Mouse (Mus musculus): Measurements from ENCODE around the gene Msi2. TPM values are rescaled to one million over a fixed set of nuclear protein-coding genes. Genes with fewer than 3 reads are reported as not detected.

Msi2 gene
- total RNA-seq, 2 experiments from 2014 or later, result 192 TPM

GRCm38 (mm10) chr11:88363481-88363880, 354.8 kb downstream of the Msi2 start:
- intact Hi-C loops (cut with DNase I), result no loop called here
- DNase-seq, result no peak

GRCm38 (mm10) chr11:88359736-88360135, 358.6 kb downstream of the Msi2 start:
- DNase-seq, result no peak
- intact Hi-C loops (cut with DNase I), result no loop called here

- no peak for DNase-seq
- intact Hi-C loops (cut with DNase I), result no loop called here
These were observed 361.0 kb downstream of the Msi2 start for GRCm38 (mm10) chr11:88357325-88357724.

GRCm38 (mm10) chr11:88356598-88357290, 361.6 kb downstream of the Msi2 start:
- peak; percentile 33 to 36 for DNase-seq
- intact Hi-C loops (cut with DNase I), result no loop called here

- peak; percentile 36 to 55 for DNase-seq
- intact Hi-C loops (cut with DNase I), result no loop called here
These were observed 362.3 kb downstream of the Msi2 start for GRCm38 (mm10) chr11:88356016-88356415.

- no peak for DNase-seq
- intact Hi-C loops (cut with DNase I), result no loop called here
These were observed 363.5 kb downstream of the Msi2 start for GRCm38 (mm10) chr11:88354771-88355170.

- intact Hi-C loops (cut with DNase I), result loop anchor here (2.0 kb wide), 1 partner anchor 61 kb away; no protein-coding TSS in a partner anchor
- DNase-seq, result no peak
These were observed 366.4 kb downstream of the Msi2 start for GRCm38 (mm10) chr11:88351722-88352473.

- DNase-seq, result no peak
- intact Hi-C loops (cut with DNase I), result no loop called here
These were observed 369.6 kb downstream of the Msi2 start for GRCm38 (mm10) chr11:88348690-88349089.

GRCm38 (mm10) chr11:88348056-88348455, 370.3 kb downstream of the Msi2 start:
- no peak for DNase-seq
- intact Hi-C loops (cut with DNase I), result no loop called here

- DNase-seq, result no peak
- intact Hi-C loops (cut with DNase I), result no loop called here
These were observed 372.2 kb downstream of the Msi2 start for GRCm38 (mm10) chr11:88346066-88346465.

- intact Hi-C loops (cut with DNase I), result no loop called here
- no peak for DNase-seq
These were observed 380.4 kb downstream of the Msi2 start for GRCm38 (mm10) chr11:88337926-88338325.

- no peak for DNase-seq
- intact Hi-C loops (cut with DNase I), result no loop called here
These were observed 383.4 kb downstream of the Msi2 start for GRCm38 (mm10) chr11:88334893-88335292.

GRCm38 (mm10) chr11:88332309-88332934, 385.9 kb downstream of the Msi2 start:
- intact Hi-C loops (cut with DNase I), result no loop called here
- DNase-seq, result no peak

GRCm38 (mm10) chr11:88331722-88332121, 386.6 kb downstream of the Msi2 start:
- DNase-seq, result no peak
- intact Hi-C loops (cut with DNase I), result no loop called here

- intact Hi-C loops (cut with DNase I), result no loop called here
- DNase-seq, result peak in 1 of 2 experiments; percentile 34
These were observed 387.5 kb downstream of the Msi2 start for GRCm38 (mm10) chr11:88330799-88331198.

- DNase-seq, result no peak
- intact Hi-C loops (cut with DNase I), result no loop called here
These were observed 389.3 kb downstream of the Msi2 start for GRCm38 (mm10) chr11:88328813-88329595.

GRCm38 (mm10) chr11:88327016-88327415, 391.3 kb downstream of the Msi2 start:
- DNase-seq, result no peak
- intact Hi-C loops (cut with DNase I), result no loop called here

GRCm38 (mm10) chr11:88318850-88319249, 399.5 kb downstream of the Msi2 start:
- intact Hi-C loops (cut with DNase I), result no loop called here
- DNase-seq, result no peak

- intact Hi-C loops (cut with DNase I), result no loop called here
- no peak for DNase-seq
These were observed 402.9 kb downstream of the Msi2 start for GRCm38 (mm10) chr11:88315393-88315792.

- intact Hi-C loops (cut with DNase I), result no loop called here
- DNase-seq, result no peak
These were observed 403.8 kb downstream of the Msi2 start for GRCm38 (mm10) chr11:88314471-88314870.

- intact Hi-C loops (cut with DNase I), result no loop called here
These were observed 404.8 kb downstream of the Msi2 start for GRCm38 (mm10) chr11:88313512-88313911.

More at GRCm38 (mm10) chr11:88313512-88313911, 404.8 kb downstream of the Msi2 start:
- no peak for DNase-seq
